Mouse (Mus musculus) layer of hippocampus, adult 9-11 months (tissue): Measurements from ENCODE around the gene Strn4.
A peak's percentile ranks its signal among the peaks of the same experiment; 100 is the strongest.

ENCODE experiments used
- DNase-seq: peaks from one replicate; pipeline ENCODE4 v3.0.0; 2022

Strn4 gene

DNA sequence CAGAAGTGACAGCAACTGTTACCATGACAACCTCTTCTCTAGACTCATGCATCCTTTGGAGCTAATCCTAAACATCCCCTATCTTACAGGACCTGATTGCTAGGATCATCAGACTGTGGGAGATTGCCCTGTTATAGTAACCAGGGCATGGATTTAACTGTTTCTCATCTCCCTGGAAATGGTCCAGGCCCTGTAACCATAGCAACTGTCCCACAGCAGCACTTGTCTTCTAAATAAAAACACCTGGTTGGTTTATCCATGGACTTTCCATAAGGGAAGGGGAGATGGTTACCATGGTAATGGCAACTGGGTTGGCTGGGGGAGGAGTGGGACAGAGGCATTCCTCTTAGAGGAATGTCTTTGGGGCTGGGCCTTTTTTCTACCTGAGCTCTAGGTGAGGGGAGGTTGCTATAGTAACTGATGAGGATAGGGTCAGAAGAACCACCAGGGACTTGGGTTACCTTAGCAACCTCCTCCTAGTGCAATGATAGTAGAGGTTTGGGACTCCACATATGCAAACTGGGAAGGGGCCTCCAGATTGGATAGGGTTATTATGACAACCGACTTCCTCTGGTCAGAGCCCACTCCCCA lies at the start of gene Strn4:
Gene Strn4, plus strand, starts transcription at position 539 of the 591 bp plus-strand sequence.
- no peak for DNase-seq

- DNase-seq: no peak
These were observed 49.2 kb upstream of the Strn4 start for GRCm38 (mm10) chr7:16766443-16766842.

- no peak for DNase-seq
These were observed 39.8 kb upstream of the Strn4 start for GRCm38 (mm10) chr7:16775888-16776287.

GRCm38 (mm10) chr7:16780076-16780475 lies 35.6 kb upstream of the Strn4 start:
- no peak for DNase-seq

DNA sequence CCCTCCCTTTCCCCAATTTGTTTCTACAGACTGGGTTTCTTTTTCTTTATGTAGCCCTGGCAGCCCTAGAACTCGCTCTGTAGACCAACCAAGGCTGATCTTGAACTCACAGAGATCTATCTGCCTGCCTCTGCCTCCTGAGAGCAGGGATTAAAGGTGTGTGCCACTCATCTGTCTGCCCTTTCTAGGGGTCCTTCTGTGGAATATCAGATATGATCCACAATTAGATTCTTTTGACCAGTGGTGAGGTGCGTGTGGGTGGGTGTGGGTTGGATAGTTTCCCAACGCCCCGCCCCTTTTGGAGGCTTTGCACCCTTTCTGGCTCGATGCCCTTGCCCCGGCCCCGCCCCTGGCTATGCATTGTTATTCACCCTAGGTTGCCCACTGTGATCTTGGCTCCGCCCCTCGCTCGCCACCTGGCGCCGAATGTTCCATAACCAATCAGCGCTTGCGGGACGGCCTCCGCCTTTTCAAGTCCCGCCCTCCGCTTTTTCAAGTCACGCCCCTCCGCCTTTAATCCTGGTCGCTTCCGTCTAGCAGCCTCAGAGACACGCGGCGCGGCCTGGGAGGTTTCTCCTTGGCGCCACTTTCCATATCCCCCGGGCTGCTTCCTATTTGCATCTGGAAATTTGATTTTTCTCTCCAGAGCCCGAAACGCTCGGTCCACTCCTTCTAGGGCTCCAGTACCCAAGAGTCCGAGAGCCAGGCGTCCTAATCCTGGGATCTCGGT lies 34.7 kb upstream of the Strn4 start, which contains the start of gene Slc1a5:
Gene Slc1a5, plus strand, starts transcription at position 516 of the 730 bp plus-strand sequence.
- peak; percentile 86 for DNase-seq

DNA sequence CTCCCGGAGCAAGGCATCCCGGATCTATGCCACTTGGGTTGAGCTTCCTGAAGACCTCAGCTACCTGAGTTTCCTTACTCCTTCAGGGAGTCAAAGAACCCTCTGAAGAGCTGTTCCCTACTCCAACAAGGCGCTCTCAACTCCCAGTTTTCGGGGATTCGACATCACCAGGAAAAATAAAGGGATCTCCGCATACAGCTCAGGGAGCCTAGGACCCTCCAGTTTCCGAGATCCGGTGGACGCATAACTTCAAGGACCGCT lies 34.2 kb upstream of the Strn4 start:
- DNase-seq: no peak

- no peak for DNase-seq
These were observed 33.7 kb upstream of the Strn4 start for GRCm38 (mm10) chr7:16781816-16782554.

GRCm38 (mm10) chr7:16782555-16783125 lies 33.0 kb upstream of the Strn4 start:
- DNase-seq: no peak

GRCm38 (mm10) chr7:16783224-16783688 lies 32.4 kb upstream of the Strn4 start:
- DNase-seq: no peak

DNA sequence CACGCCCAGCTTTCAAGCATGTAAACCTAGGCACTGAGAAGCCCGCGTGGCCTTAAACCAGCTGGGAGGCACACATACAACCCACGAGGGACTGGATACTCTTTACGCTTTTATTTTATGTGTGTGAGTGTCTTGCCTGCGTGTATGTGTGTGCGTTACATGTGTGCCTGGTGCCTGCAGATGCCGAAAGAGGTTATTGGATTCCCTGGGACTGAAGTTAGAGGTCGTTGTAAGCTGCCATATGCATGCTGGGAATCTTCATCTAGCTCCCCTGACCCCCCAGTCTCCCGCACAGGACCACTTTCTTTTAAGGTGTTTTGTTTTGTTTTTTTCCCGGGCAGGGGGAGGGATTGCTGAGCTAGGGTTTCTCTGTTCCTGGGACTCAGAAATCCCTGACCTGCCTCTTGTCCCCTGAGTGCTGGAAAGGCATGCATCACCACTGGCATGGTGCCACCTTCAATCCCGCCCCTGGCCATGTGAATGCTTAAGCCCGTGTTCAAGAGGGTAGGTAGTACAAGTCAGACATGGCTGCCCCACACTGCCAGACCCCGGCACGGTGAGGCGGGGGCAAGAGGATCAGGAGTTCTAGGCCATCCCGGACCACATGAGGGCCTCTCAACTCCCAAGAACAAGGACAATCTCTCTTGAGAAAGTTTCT lies 31.8 kb upstream of the Strn4 start:
- no peak for DNase-seq

DNA sequence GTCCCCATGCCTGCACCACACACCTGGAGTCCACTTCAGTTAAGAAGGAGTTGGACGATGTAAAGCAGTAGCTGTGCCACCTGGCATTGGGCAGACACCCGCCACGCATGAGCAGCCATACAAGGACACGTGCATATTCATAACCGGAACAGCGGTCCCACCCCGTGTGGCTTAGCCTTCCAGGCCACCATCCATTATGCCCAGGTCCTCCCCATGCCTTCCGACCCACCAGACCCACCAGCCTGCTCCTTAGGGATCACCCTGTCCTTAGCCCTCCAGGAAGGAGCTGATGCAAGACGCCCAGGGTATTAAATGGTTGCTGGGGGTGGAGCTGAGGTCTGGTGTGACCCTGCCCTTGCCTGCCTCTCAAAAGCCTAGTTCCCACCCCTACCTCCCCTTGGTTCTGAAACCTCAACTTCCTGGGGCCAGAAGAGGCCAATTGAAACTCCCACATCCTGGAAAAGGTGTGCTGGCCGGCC lies 31.2 kb upstream of the Strn4 start:
- no peak for DNase-seq

DNA sequence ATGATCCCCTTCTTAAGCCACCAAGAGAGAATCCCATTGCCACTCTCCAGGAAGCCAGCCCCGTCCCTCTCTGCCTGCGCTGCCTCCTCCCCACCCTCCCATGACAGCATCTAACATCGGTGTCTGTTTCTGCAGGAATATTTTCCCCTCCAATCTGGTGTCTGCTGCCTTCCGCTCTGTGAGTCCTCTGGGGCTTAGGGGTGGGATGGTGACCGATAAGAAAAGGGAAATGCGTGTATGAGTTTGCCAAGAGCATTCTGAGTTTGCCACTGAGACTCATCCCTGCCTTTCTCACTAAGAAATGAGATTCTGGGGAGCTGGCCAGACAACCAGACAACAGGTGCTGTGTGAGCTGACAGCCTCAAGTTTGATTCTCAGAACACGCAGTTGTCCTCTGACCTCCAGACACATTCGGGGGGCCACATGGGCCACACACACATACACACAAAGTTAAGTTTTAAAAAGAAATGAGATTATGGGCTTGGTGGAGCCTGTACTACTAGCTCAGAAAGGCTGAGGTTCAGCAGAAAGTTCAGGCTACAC lies 30.1 kb upstream of the Strn4 start:
- DNase-seq: no peak

- no peak for DNase-seq
These were observed 23.4 kb upstream of the Strn4 start for GRCm38 (mm10) chr7:16792316-16792715.

GRCm38 (mm10) chr7:16793010-16793725 lies 22.5 kb upstream of the Strn4 start:
- DNase-seq: no peak

DNA sequence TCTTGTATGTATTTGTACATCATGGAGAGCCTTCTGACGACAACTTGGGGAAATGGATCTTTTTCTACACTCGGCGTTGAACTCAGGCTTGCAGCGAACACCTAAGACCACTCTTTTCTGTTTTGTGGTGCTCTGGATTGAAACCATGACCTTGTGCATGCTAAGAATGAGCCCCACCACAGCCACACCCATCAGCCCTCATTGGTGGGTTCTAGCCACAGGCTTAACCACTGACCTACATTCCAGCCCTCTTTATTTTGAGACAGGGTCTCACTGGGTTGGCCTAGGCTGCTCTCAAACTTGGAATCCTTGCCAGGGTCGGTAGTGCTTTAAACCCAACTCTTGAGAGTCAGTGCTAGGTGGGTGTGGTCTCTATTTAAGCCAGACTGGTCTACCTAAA lies 20.8 kb upstream of the Strn4 start:
- no peak for DNase-seq

GRCm38 (mm10) chr7:16804409-16805028 lies 11.2 kb upstream of the Strn4 start:
- no peak for DNase-seq

DNA sequence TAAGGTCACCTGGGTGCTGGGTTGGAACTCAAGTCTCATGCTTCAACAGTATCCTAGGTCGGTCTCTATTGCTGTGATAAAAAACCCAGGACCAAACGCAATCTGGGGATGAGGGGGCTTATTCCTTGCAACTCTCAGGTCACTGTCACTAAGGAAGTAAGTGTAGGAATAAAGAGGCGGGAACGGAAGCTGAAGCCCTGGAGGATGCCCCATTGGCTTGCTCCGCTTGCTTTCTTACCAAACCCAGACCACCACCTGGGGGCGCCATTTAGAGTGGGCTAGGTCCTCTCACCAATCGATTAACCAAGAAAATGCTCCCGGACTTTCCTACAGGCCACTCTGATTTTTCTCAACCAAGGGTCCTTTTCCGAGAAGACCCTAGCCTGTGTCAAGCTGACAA lies 7.8 kb upstream of the Strn4 start:
- no peak for DNase-seq

GRCm38 (mm10) chr7:16808647-16809046 lies 7.0 kb upstream of the Strn4 start:
- DNase-seq: no peak

GRCm38 (mm10) chr7:16809739-16810138 lies 6.0 kb upstream of the Strn4 start:
- peak; percentile 71 for DNase-seq

GRCm38 (mm10) chr7:16810399-16810919 lies 5.2 kb upstream of the Strn4 start:
- no peak for DNase-seq

DNA sequence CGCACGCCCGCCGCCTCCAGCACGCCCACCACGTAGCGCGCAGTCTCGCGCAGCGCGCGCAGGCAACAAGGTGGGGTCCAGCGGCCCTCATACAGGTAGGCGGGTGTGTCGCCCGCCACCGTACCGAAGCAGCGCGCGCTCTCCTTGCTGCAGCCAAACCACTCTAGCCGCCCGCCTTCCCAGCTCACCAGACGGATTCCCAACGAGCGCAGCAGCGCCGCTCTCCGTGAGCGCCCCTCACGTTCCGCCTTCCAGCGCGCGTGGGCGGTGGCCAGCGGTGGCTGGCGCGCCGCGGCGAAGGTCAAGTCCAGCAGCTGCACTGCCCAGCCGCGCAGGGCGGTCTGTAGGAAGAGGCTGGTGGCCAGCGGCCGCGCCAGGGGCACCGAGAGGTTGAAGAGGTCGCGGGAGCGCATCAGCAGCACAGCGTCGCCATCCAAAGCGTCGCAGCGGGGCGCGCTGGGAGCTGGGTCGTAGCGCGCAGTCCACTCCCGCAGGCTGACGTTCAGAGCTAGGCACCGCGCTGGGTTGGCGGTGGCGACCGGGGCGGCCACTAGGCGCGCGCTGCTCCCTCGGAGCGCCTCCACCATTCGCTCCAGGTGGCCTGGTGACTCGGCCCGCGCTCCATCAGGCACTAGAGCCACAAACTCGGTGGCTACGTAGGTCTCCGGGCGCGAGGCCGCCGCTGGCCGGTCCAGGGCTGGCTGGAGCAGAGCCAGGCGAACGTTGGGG lies 4.6 kb upstream of the Strn4 start:
- peak; percentile 48 for DNase-seq
